Comparison of ENCODE assay signal across 8 mouse cellular contexts in the genomic region with DNA sequence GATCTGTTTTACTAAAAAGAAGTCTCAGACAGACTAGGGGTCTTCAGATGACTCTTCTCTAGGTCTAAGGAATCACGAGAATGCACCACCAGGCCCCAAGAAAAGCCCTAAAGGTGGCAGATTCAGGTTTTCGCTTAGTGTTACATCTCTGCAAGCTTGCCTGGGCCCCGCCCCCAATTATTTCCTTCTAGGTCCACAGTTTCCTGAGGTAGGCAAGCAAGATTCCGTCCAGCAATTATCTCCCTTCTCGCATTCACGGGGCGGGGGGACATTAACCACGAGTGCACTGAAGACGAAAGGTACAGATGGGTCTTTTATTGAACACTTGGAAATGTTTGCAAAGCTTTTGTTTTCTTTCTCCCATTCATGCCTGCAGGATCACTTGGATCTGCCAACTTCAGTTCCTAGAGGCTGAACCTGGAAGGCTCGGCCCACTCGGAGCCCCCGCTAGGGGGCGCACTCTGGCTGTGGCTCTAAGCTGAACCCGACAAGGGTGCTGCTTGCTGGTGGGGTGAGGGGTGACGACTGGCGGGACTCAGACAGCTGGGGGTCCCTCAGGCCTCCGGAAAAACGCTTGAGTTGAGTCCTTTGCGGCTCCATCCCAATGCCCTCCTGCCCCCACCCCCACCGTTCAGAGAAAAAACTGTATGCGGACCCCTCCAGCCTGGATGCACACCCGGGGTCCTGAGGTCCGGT. TPM values are rescaled to one million over a fixed set of nuclear protein-coding genes. Genes with fewer than 3 reads are reported as not detected.
DNase-seq lines count a peak whose midpoint lies in the region; ATAC-seq and TF ChIP-seq lines count a peak whose summit lies in the region.

No protein-coding gene starts in this region.

- WGBS in hindbrain, embryonic 11.5 days: 15% methylated on average over 23 of the region's 23 CpGs
- 19% methylated on average over 23 of the region's 23 CpGs for WGBS in limb, embryonic 14.5 days
- WGBS in midbrain, embryonic 16.5 days: 21% methylated on average over 23 of the region's 23 CpGs

- no peak for TF ChIP-seq POLR2A in limb, embryonic 14.5 days (IDR thresholded peaks at IDR 0.05; ENCODE audit: borderline replicate concordance, extremely low read depth, insufficient read depth, insufficient read length)

- TF ChIP-seq CTCF in gastrocnemius, adult 2 months (IDR thresholded peaks at IDR 0.05): peak; percentile 72
- TF ChIP-seq CTCF in G1E (IDR thresholded peaks at IDR 0.05; ENCODE audit: low read depth, low read length): peak; percentile 51

- peaks cover 34% of the 10 kb centered on the region for H3K27me3 ChIP-seq in G1E (ENCODE audit: insufficient read depth, low read length)
- H3K27me3 ChIP-seq in hindbrain, embryonic 11.5 days (ENCODE audit: control insufficient read depth, insufficient read depth, low read length): peaks cover 45% of the 10 kb centered on the region
- peaks cover 66% of the 10 kb centered on the region for H3K27me3 ChIP-seq in limb, embryonic 14.5 days (ENCODE audit: control insufficient read depth, insufficient read depth, low read length)
- H3K27me3 ChIP-seq in midbrain, embryonic 16.5 days (ENCODE audit: control insufficient read depth, insufficient read depth, low read depth, low read length): peaks cover 13% of the 10 kb centered on the region

- H3K9me3 ChIP-seq in G1E (replicated peaks): no peaks in the 10 kb centered on the region
- H3K9me3 ChIP-seq in hindbrain, embryonic 11.5 days (ENCODE audit: control insufficient read depth, low read length): no peaks in the 10 kb centered on the region
- no peaks in the 10 kb centered on the region for H3K9me3 ChIP-seq in limb, embryonic 14.5 days (ENCODE audit: control insufficient read depth, low read length)
- H3K9me3 ChIP-seq in midbrain, embryonic 16.5 days (replicated peaks; ENCODE audit: control insufficient read depth, low read length, poor library complexity, severe bottlenecking): no peaks in the 10 kb centered on the region

- peaks cover 10% of the 10 kb centered on the region; the same call in 1 of the 2 replicates for H3K4me1 ChIP-seq in G1E (ENCODE audit: insufficient read depth, low read depth, low read length)
- no peaks in the 10 kb centered on the region for H3K4me1 ChIP-seq in hindbrain, embryonic 11.5 days (replicated peaks; ENCODE audit: control insufficient read depth, insufficient read depth, low read length)
- no peaks in the 10 kb centered on the region for H3K4me1 ChIP-seq in limb, embryonic 14.5 days (ENCODE audit: control insufficient read depth, insufficient read depth, low read length)
- no peaks in the 10 kb centered on the region for H3K4me1 ChIP-seq in midbrain, embryonic 16.5 days (ENCODE audit: control insufficient read depth, insufficient read depth, low read length)

- H3K27ac ChIP-seq in gastrocnemius, adult 2 months: no peak overlapping the region
- H3K27ac ChIP-seq in hindbrain, embryonic 11.5 days (ENCODE audit: low read depth, low read length): no peak overlapping the region
- H3K27ac ChIP-seq in limb, embryonic 14.5 days (replicated peaks; ENCODE audit: low read depth, low read length): no peak overlapping the region
- H3K27ac ChIP-seq in midbrain, embryonic 16.5 days (ENCODE audit: low read length): no peak overlapping the region

- no peak for ATAC-seq in G1E (ENCODE audit: extremely low read depth, insufficient number of reproducible peaks, low FRiP score, poor library complexity, severe bottlenecking)
- ATAC-seq in hindbrain, embryonic 11.5 days (ENCODE audit: low FRiP score): peak; percentile 62; the same call in 1 of the 2 replicates
- ATAC-seq in limb, embryonic 14.5 days (ENCODE audit: low FRiP score, low read depth): no peak
- ATAC-seq in midbrain, embryonic 16.5 days: 0 out of 2 replicates have a peak, but pooled peaks have one; percentile 40

- DNase-seq in gastrocnemius, adult 2 months: peak; percentile 69
- no peak for DNase-seq in gastrocnemius, postnatal 25 days
- peak; percentile 40 for DNase-seq in G1E (ENCODE audit: low spot score)
- DNase-seq in embryo, embryonic 9.5 days (ENCODE audit: extremely low spot score): peak; percentile 66
- peak; percentile 80 for DNase-seq in hindbrain, embryonic 11.5 days (ENCODE audit: low spot score)
- DNase-seq in limb, embryonic 14.5 days (ENCODE audit: low spot score): peak; percentile 42
- peak; percentile 47 for DNase-seq in thymus, postnatal 0 days (ENCODE audit: low spot score)

- no peak overlapping the region for H3K4me3 ChIP-seq in gastrocnemius, adult 2 months
- peak overlapping the region; percentile 44; the same call in 1 of the 2 replicates for H3K4me3 ChIP-seq in G1E (ENCODE audit: low read depth, low read length)
- H3K4me3 ChIP-seq in hindbrain, embryonic 11.5 days (ENCODE audit: low read depth, low read length): 0 out of 2 replicates have a peak overlapping the region, but pooled peaks have one; percentile 2
- H3K4me3 ChIP-seq in limb, embryonic 14.5 days (replicated peaks; ENCODE audit: low read length): 0 out of 2 replicates have a peak overlapping the region, but pooled peaks have one; percentile 5
- no peak overlapping the region for H3K4me3 ChIP-seq in midbrain, embryonic 16.5 days (ENCODE audit: low read depth, low read length)

- H3K4me2 ChIP-seq in hindbrain, embryonic 11.5 days (replicated peaks; ENCODE audit: low read depth, low read length): no peak overlapping the region; the same call in 1 of the 2 replicates
- H3K4me2 ChIP-seq in limb, embryonic 14.5 days (replicated peaks; ENCODE audit: low read depth, low read length, severe bottlenecking): 0 out of 2 replicates have a peak overlapping the region, but pooled peaks have one; percentile 23
- no peak overlapping the region for H3K4me2 ChIP-seq in midbrain, embryonic 16.5 days (ENCODE audit: low read length)

- H3K9ac ChIP-seq in hindbrain, embryonic 11.5 days (ENCODE audit: low read depth, low read length): no peak overlapping the region
- H3K9ac ChIP-seq in limb, embryonic 14.5 days (ENCODE audit: low read depth, low read length, severe bottlenecking): no peak overlapping the region
- H3K9ac ChIP-seq in midbrain, embryonic 16.5 days (ENCODE audit: low read depth, low read length): no peak overlapping the region

- intact Hi-C loops in gastrocnemius, adult 2 months (cut with DNase I): loop anchor here (10.0 kb wide), 1 partner anchor 184 kb away; no protein-coding TSS in a partner anchor

- H3K36me3 ChIP-seq in G1E (replicated peaks): no peaks in the 10 kb centered on the region
- no peaks in the 10 kb centered on the region for H3K36me3 ChIP-seq in hindbrain, embryonic 11.5 days (ENCODE audit: control insufficient read depth, insufficient read depth, low read length)
- no peaks in the 10 kb centered on the region for H3K36me3 ChIP-seq in limb, embryonic 14.5 days (ENCODE audit: control insufficient read depth, insufficient read depth, low read length)
- no peaks in the 10 kb centered on the region for H3K36me3 ChIP-seq in midbrain, embryonic 16.5 days (ENCODE audit: control insufficient read depth, insufficient read depth, low read length)

RNA-seq across cellular contexts. Expression of a gene that starts 5.1 kb away (rescaled TPM):
- under 1 TPM; 0.20 to 0.25 TPM for total RNA-seq in gastrocnemius, adult 2 months (2021)
- total RNA-seq in gastrocnemius, postnatal 25 days (2021): under 1 TPM; 0.27 to 0.28 TPM
- total RNA-seq in G1E (2014; fragmentation: Nextera tagmentation): not detected in 2 replicates
- 0.11 TPM in 1 of 2 replicates, not detected in the other for total RNA-seq in G1E (2017)
- polyA plus RNA-seq in G1E (2012): 0.18 and 0.25 TPM in 2 replicates
- polyA plus RNA-seq in hindbrain, embryonic 11.5 days (2014; fragmentation: Nextera tagmentation; extraction: Ambion mirVana): 1.3 and 2.0 TPM in 2 replicates
- 2.0 and 2.3 TPM in 2 replicates for polyA plus RNA-seq in limb, embryonic 14.5 days (2012; rRNA removed)
- 0.58 and 1.1 TPM in 2 replicates for polyA plus RNA-seq in limb, embryonic 14.5 days (2014; fragmentation: Nextera tagmentation; extraction: Ambion mirVana)
- polyA plus RNA-seq in midbrain, embryonic 16.5 days (2015; fragmentation: Nextera tagmentation; extraction: Ambion mirVana): 3.7 and 8.5 TPM in 2 replicates
- not detected in 2 replicates for polyA plus RNA-seq in thymus, postnatal 0 days (2015; fragmentation: Nextera tagmentation; extraction: Ambion mirVana)

Comparison
In these comparisons a context has a peak if more than half of its experiments do, and no peak if none do; other contexts are left out.
1. H3K4me3 ChIP-seq: peak in G1E (single experiment), hindbrain, embryonic 11.5 days (single experiment) and limb, embryonic 14.5 days (single experiment); none in gastrocnemius, adult 2 months (single experiment) and midbrain, embryonic 16.5 days (single experiment).
2. ATAC-seq: peak in hindbrain, embryonic 11.5 days (single experiment) and midbrain, embryonic 16.5 days (single experiment); none in G1E (single experiment) and limb, embryonic 14.5 days (single experiment).